8 mouse cellular contexts compared by ENCODE assay signal in genomic region chr9:44721877-44722186, GRCm38 (mm10). TPM values are rescaled to one million over a fixed set of nuclear protein-coding genes. Genes with fewer than 3 reads are reported as not detected.
DNase-seq lines count a peak whose midpoint lies in the region; ATAC-seq and TF ChIP-seq lines count a peak whose summit lies in the region.

No protein-coding gene starts in this region.

- H3K27ac ChIP-seq in liver, adult 2 months (replicated peaks; ENCODE audit: insufficient read depth, low read depth, low read length): no peak overlapping the region
- H3K27ac ChIP-seq in forebrain, postnatal 0 days (ENCODE audit: low read depth, low read length): no peak overlapping the region
- no peak overlapping the region for H3K27ac ChIP-seq in limb, embryonic 11.5 days (replicated peaks; ENCODE audit: low read depth, low read length)
- peak overlapping the region; percentile 83 for H3K27ac ChIP-seq in neural tube, embryonic 15.5 days (replicated peaks)

- intact Hi-C loops in left cerebral cortex, postnatal 36 days (cut with DNase I): loop anchor here (5.0 kb wide), 1 partner anchor 35 kb away; no protein-coding TSS in a partner anchor

- TF ChIP-seq POLR2A in liver, adult 2 months (IDR thresholded peaks at IDR 0.05; ENCODE audit: extremely low read depth, insufficient read depth, low read length): no peak

- DNase-seq in liver, adult 2 months (ENCODE audit: extremely low read depth, low read depth, low spot score): peak; percentile 40
- DNase-seq in liver: no peak
- no peak for DNase-seq in forebrain, postnatal 0 days
- DNase-seq in limb, embryonic 11.5 days (ENCODE audit: low spot score): no peak
- no peak for DNase-seq in left cerebral cortex, postnatal 36 days (ENCODE audit: low spot score in 2 of 2)
- no peak for DNase-seq in thymus, postnatal 36 days

- H3K9me3 ChIP-seq in forebrain, postnatal 0 days (ENCODE audit: low read length): no peaks in the 10 kb centered on the region
- no peaks in the 10 kb centered on the region for H3K9me3 ChIP-seq in limb, embryonic 11.5 days (ENCODE audit: control insufficient read depth, low read length)
- H3K9me3 ChIP-seq in neural tube, embryonic 15.5 days (replicated peaks): no peaks in the 10 kb centered on the region

- TF ChIP-seq CTCF in liver, adult 2 months (IDR thresholded peaks at IDR 0.05; ENCODE audit: low read depth, low read length): no peak
- TF ChIP-seq CTCF in forebrain, postnatal 0 days (IDR thresholded peaks at IDR 0.05; ENCODE audit: low read depth): no peak

- H3K4me2 ChIP-seq in forebrain, postnatal 0 days (ENCODE audit: low read depth): peak overlapping the region; percentile 85
- peak overlapping the region; percentile 64 for H3K4me2 ChIP-seq in limb, embryonic 11.5 days (ENCODE audit: low read depth, severe bottlenecking)
- peak overlapping the region; percentile 91 for H3K4me2 ChIP-seq in neural tube, embryonic 15.5 days

- H3K9ac ChIP-seq in liver, adult 2 months (ENCODE audit: low read depth, low read length): no peak overlapping the region
- peak overlapping the region; percentile 90; the same call in 1 of the 2 replicates for H3K9ac ChIP-seq in forebrain, postnatal 0 days
- peak overlapping the region; percentile 67 for H3K9ac ChIP-seq in limb, embryonic 11.5 days (ENCODE audit: low read length)
- H3K9ac ChIP-seq in neural tube, embryonic 15.5 days (replicated peaks): no peak overlapping the region

- H3K27me3 ChIP-seq in liver, adult 2 months (ENCODE audit: control insufficient read depth, insufficient read depth, low read length): no peaks in the 10 kb centered on the region
- H3K27me3 ChIP-seq in forebrain, postnatal 0 days (ENCODE audit: insufficient read depth, low read length): no peaks in the 10 kb centered on the region
- H3K27me3 ChIP-seq in limb, embryonic 11.5 days (ENCODE audit: control insufficient read depth, insufficient read depth, low read length): no peaks in the 10 kb centered on the region
- no peaks in the 10 kb centered on the region for H3K27me3 ChIP-seq in neural tube, embryonic 15.5 days (replicated peaks)

- H3K79me2 ChIP-seq in liver, adult 2 months (ENCODE audit: control insufficient read depth, insufficient read depth, low read length): no peaks in the 10 kb centered on the region

- no peak overlapping the region for H3K4me3 ChIP-seq in liver, adult 2 months (ENCODE audit: insufficient read depth, low read depth, low read length)
- peak overlapping the region; percentile 79 for H3K4me3 ChIP-seq in forebrain, postnatal 0 days (ENCODE audit: low read depth, low read length)
- H3K4me3 ChIP-seq in limb, embryonic 11.5 days (ENCODE audit: low read depth, low read length): no peak overlapping the region
- H3K4me3 ChIP-seq in neural tube, embryonic 15.5 days (replicated peaks): peak overlapping the region; percentile 70; the same call in 1 of the 2 replicates

- WGBS in liver, adult 2 months: 20% methylated on average over 3 of the region's 3 CpGs
- 91% methylated on average over 3 of the region's 3 CpGs for WGBS in forebrain, postnatal 0 days
- WGBS in limb, embryonic 11.5 days: 75% methylated on average over 3 of the region's 3 CpGs
- WGBS in neural tube, embryonic 15.5 days: 87% methylated on average over 3 of the region's 3 CpGs

- no peak for ATAC-seq in forebrain, postnatal 0 days
- no peak for ATAC-seq in limb, embryonic 11.5 days (ENCODE audit: insufficient number of reproducible peaks, low FRiP score, low TSS enrichment, low read depth)
- no peak for ATAC-seq in neural tube, embryonic 15.5 days (ENCODE audit: low FRiP score)
- ATAC-seq in erythroblast, adult 5-6 weeks (replicated peaks; ENCODE audit: low FRiP score, poor library complexity, severe bottlenecking): no peak

- H3K4me1 ChIP-seq in liver, adult 2 months (ENCODE audit: control insufficient read depth, insufficient read depth, low read length): peaks cover 20% of the 10 kb centered on the region
- peaks cover 17% of the 10 kb centered on the region for H3K4me1 ChIP-seq in forebrain, postnatal 0 days (ENCODE audit: insufficient read depth)
- peaks cover 17% of the 10 kb centered on the region for H3K4me1 ChIP-seq in limb, embryonic 11.5 days (ENCODE audit: control insufficient read depth, insufficient read depth, low read length)
- H3K4me1 ChIP-seq in neural tube, embryonic 15.5 days: peaks cover 86% of the 10 kb centered on the region

- no peaks in the 10 kb centered on the region for H3K36me3 ChIP-seq in liver, adult 2 months (ENCODE audit: control insufficient read depth, insufficient read depth, low read length)
- peaks cover 14% of the 10 kb centered on the region for H3K36me3 ChIP-seq in forebrain, postnatal 0 days (ENCODE audit: insufficient read depth)
- H3K36me3 ChIP-seq in limb, embryonic 11.5 days (ENCODE audit: control insufficient read depth, insufficient read depth, low read length): peaks cover 6% of the 10 kb centered on the region; the same call in 1 of the 2 replicates
- peaks cover 7% of the 10 kb centered on the region; the same call in 1 of the 2 replicates for H3K36me3 ChIP-seq in neural tube, embryonic 15.5 days

RNA-seq across cellular contexts. Expression of gene Phldb1, which starts 13.2 kb away (rescaled TPM):
- total RNA-seq in liver, adult 2 months (2014; rRNA removed): 2.2 and 4.6 TPM in 2 replicates
- polyA plus RNA-seq in liver, adult 2 months (2012; rRNA removed): 2.6 and 5.9 TPM in 2 replicates
- 106 and 129 TPM in 2 replicates for total RNA-seq in forebrain, postnatal 0 days (2014; rRNA removed)
- 28.2 and 34.3 TPM in 2 replicates for polyA plus RNA-seq in forebrain, postnatal 0 days (2015; fragmentation: Nextera tagmentation; extraction: Ambion mirVana)
- polyA plus RNA-seq in limb, embryonic 11.5 days (2014; fragmentation: Nextera tagmentation; extraction: Ambion mirVana): 41.6 and 44.1 TPM in 2 replicates
- 30.2 and 36.1 TPM in 2 replicates for polyA plus RNA-seq in neural tube, embryonic 15.5 days (2015; fragmentation: Nextera tagmentation; extraction: Ambion mirVana)
- 10 to 100 TPM; 74.9 to 86.3 TPM for total RNA-seq in left cerebral cortex, postnatal 36 days (2021)
- total RNA-seq in erythroblast, adult 5-6 weeks (2015; ENCODE audit: low replicate concordance): 0.42 and 6.1 TPM in 2 replicates
- 2.9 TPM in 2 replicates for total RNA-seq in erythroblast, adult 5-6 weeks (2017; ENCODE audit: low replicate concordance)

RNA-seq across cellular contexts. Expression of gene Arcn1, which starts 45.8 kb away (rescaled TPM):
- total RNA-seq in liver, adult 2 months (2014; rRNA removed): 94.1 and 98.6 TPM in 2 replicates
- polyA plus RNA-seq in liver, adult 2 months (2012; rRNA removed): 32.0 and 33.1 TPM in 2 replicates
- total RNA-seq in forebrain, postnatal 0 days (2014; rRNA removed): 107 and 113 TPM in 2 replicates
- polyA plus RNA-seq in forebrain, postnatal 0 days (2015; fragmentation: Nextera tagmentation; extraction: Ambion mirVana): 86.0 and 105 TPM in 2 replicates
- 209 and 223 TPM in 2 replicates for polyA plus RNA-seq in limb, embryonic 11.5 days (2014; fragmentation: Nextera tagmentation; extraction: Ambion mirVana)
- 135 and 145 TPM in 2 replicates for polyA plus RNA-seq in neural tube, embryonic 15.5 days (2015; fragmentation: Nextera tagmentation; extraction: Ambion mirVana)
- 10 to 100 TPM; 89.0 to 99.0 TPM for total RNA-seq in left cerebral cortex, postnatal 36 days (2021)
- 52.6 and 60.4 TPM in 2 replicates for total RNA-seq in erythroblast, adult 5-6 weeks (2015; ENCODE audit: low replicate concordance)
- total RNA-seq in erythroblast, adult 5-6 weeks (2017; ENCODE audit: low replicate concordance): 66.1 and 94.8 TPM in 2 replicates

RNA-seq across cellular contexts. Expression of gene Ift46, which starts 45.9 kb away (rescaled TPM):
- 27.5 and 33.2 TPM in 2 replicates for total RNA-seq in liver, adult 2 months (2014; rRNA removed)
- 24.3 and 33.5 TPM in 2 replicates for polyA plus RNA-seq in liver, adult 2 months (2012; rRNA removed)
- 67.0 and 72.4 TPM in 2 replicates for total RNA-seq in forebrain, postnatal 0 days (2014; rRNA removed)
- 158 and 166 TPM in 2 replicates for polyA plus RNA-seq in forebrain, postnatal 0 days (2015; fragmentation: Nextera tagmentation; extraction: Ambion mirVana)
- polyA plus RNA-seq in limb, embryonic 11.5 days (2014; fragmentation: Nextera tagmentation; extraction: Ambion mirVana): 134 and 152 TPM in 2 replicates
- polyA plus RNA-seq in neural tube, embryonic 15.5 days (2015; fragmentation: Nextera tagmentation; extraction: Ambion mirVana): 133 and 136 TPM in 2 replicates
- 10 to 100 TPM; 65.0 to 72.9 TPM for total RNA-seq in left cerebral cortex, postnatal 36 days (2021)
- total RNA-seq in erythroblast, adult 5-6 weeks (2015; ENCODE audit: low replicate concordance): 62.1 and 85.9 TPM in 2 replicates
- 40.4 and 54.4 TPM in 2 replicates for total RNA-seq in erythroblast, adult 5-6 weeks (2017; ENCODE audit: low replicate concordance)

RNA-seq across cellular contexts. Expression of gene Treh, which starts 48.8 kb away (rescaled TPM):
- total RNA-seq in liver, adult 2 months (2014; rRNA removed): 0.34 and 0.37 TPM in 2 replicates
- polyA plus RNA-seq in liver, adult 2 months (2012; rRNA removed): 0.15 and 0.17 TPM in 2 replicates
- not detected in 2 replicates for total RNA-seq in forebrain, postnatal 0 days (2014; rRNA removed)
- polyA plus RNA-seq in forebrain, postnatal 0 days (2015; fragmentation: Nextera tagmentation; extraction: Ambion mirVana): not detected in 2 replicates
- polyA plus RNA-seq in limb, embryonic 11.5 days (2014; fragmentation: Nextera tagmentation; extraction: Ambion mirVana): not detected in 2 replicates
- polyA plus RNA-seq in neural tube, embryonic 15.5 days (2015; fragmentation: Nextera tagmentation; extraction: Ambion mirVana): not detected in 2 replicates
- total RNA-seq in left cerebral cortex, postnatal 36 days (2021): under 1 TPM in 1 of 2 experiments, not detected in 1; 0.27 TPM
- not detected in 2 replicates for total RNA-seq in erythroblast, adult 5-6 weeks (2015; ENCODE audit: low replicate concordance)
- total RNA-seq in erythroblast, adult 5-6 weeks (2017; ENCODE audit: low replicate concordance): not detected in 2 replicates

Comparison
In these comparisons a context has a peak if more than half of its experiments do, and no peak if none do; other contexts are left out.
1. H3K4me3 ChIP-seq: peak in forebrain, postnatal 0 days (single experiment) and neural tube, embryonic 15.5 days (single experiment); none in liver, adult 2 months (single experiment) and limb, embryonic 11.5 days (single experiment).
2. H3K9ac ChIP-seq: peak in forebrain, postnatal 0 days (single experiment) and limb, embryonic 11.5 days (single experiment); none in liver, adult 2 months (single experiment) and neural tube, embryonic 15.5 days (single experiment).
3. RNA of gene Phldb1, which starts 13.2 kb away (total RNA-seq): 106 to 129 TPM in forebrain, postnatal 0 days and 74.9 to 86.3 TPM in left cerebral cortex, postnatal 36 days; 0.42 to 6.1 TPM in erythroblast, adult 5-6 weeks and 2.2 to 4.6 TPM in liver, adult 2 months; every median in the first group is over 10 times any median in the second.
4. Peak in every context shown above with its lines, with median percentiles within 50 percentile points of each other: H3K4me2 ChIP-seq.